Mouse (Mus musculus) cerebellum, adult 18-20 months (tissue): Measurements from ENCODE around the gene Nupl1.

Experiments used
- DNase-seq, 2 experiments: peaks; one replicate each; pipeline ENCODE4 v3.0.0; 2021

The Nupl1 gene

GRCm38 (mm10) chr14:60143234-60143633 is 108.0 kb downstream of the Nupl1 start:
- DNase-seq, result peak; percentile 12 to 21

GRCm38 (mm10) chr14:60138339-60138738 is 112.9 kb downstream of the Nupl1 start:
- DNase-seq, result no peak

- DNase-seq, result no peak
Observed at GRCm38 (mm10) chr14:60137812-60138211, 113.4 kb downstream of the Nupl1 start.

- DNase-seq, result no peak
Observed at GRCm38 (mm10) chr14:60135801-60136200, 115.4 kb downstream of the Nupl1 start.

- no peak for DNase-seq
Observed at GRCm38 (mm10) chr14:60134720-60135119, 116.5 kb downstream of the Nupl1 start.
